Mouse (Mus musculus): ENCODE results near the gene Zfp575. TPM values are rescaled to one million over a fixed set of nuclear protein-coding genes. Genes with fewer than 3 reads are reported as not detected.

The Zfp575 gene
- polyA plus RNA-seq, 1 experiment from 2014 or later: 0.10 TPM

Other genes with a start within 250 kb of the Zfp575 start
- gene Lypd5, start 238.4 kb downstream of the Zfp575 start, polyA plus RNA-seq (2018): not detected in 3 replicates
- gene Kcnn4, start 217.4 kb downstream of the Zfp575 start, polyA plus RNA-seq (2018): 11.1 to 85.5 TPM (median 12.1 TPM) in 3 replicates
- gene Smg9, start 188.0 kb downstream of the Zfp575 start, polyA plus RNA-seq (2018): 19.7 to 29.3 TPM (median 20.3 TPM) in 3 replicates
- not detected in 3 replicates for gene Irgc1, start 135.3 kb downstream of the Zfp575 start, polyA plus RNA-seq (2018)
- 37.1 to 79.3 TPM (median 71.4 TPM) in 3 replicates for gene Plaur, start 125.2 kb downstream of the Zfp575 start, polyA plus RNA-seq (2018)
- not detected in 3 replicates for gene Cadm4, start 105.6 kb downstream of the Zfp575 start, polyA plus RNA-seq (2018)
- gene Zfp428, start 80.6 kb downstream of the Zfp575 start, polyA plus RNA-seq (2018): 0.60 to 3.0 TPM (median 0.77 TPM) in 3 replicates
- not detected in 3 replicates for gene AC161166.1, start 75.2 kb downstream of the Zfp575 start, polyA plus RNA-seq (2018)
- gene Irgq, start 57.0 kb downstream of the Zfp575 start, polyA plus RNA-seq (2018): 6.1 to 11.9 TPM (median 11.5 TPM) in 3 replicates
- not detected in 3 replicates for gene Pinlyp, start 41.5 kb downstream of the Zfp575 start, polyA plus RNA-seq (2018)
- 26.7 to 70.1 TPM (median 46.9 TPM) in 3 replicates for gene Xrcc1, start 41.4 kb downstream of the Zfp575 start, polyA plus RNA-seq (2018)
- 20.8 to 29.7 TPM (median 27.4 TPM) in 3 replicates for gene Ethe1, start 98 bp downstream of the Zfp575 start, polyA plus RNA-seq (2018)
- gene Phldb3, start 23.1 kb upstream of the Zfp575 start, polyA plus RNA-seq (2018): 3.0 to 4.3 TPM (median 4.0 TPM) in 3 replicates
- gene Lypd3, start 48.9 kb upstream of the Zfp575 start, polyA plus RNA-seq (2018): not detected in 3 replicates
- not detected in 3 replicates for gene Tex101, start 89.0 kb upstream of the Zfp575 start, polyA plus RNA-seq (2018)
- not detected in 3 replicates for gene BC049730, start 121.6 kb upstream of the Zfp575 start, polyA plus RNA-seq (2018)
- gene Gm4763, start 139.3 kb upstream of the Zfp575 start, polyA plus RNA-seq (2018): not detected in 3 replicates
- gene Cd177, start 172.7 kb upstream of the Zfp575 start, polyA plus RNA-seq (2018): 0.22 to 0.49 TPM (median 0.33 TPM) in 3 replicates
- 0.85 TPM in 1 of 3 replicates, not detected in the others for gene Ceacam10, start 189.6 kb upstream of the Zfp575 start, polyA plus RNA-seq (2018)